Mouse (Mus musculus) stomach, postnatal 0 days (tissue): ENCODE data around the gene Ccdc173. TPM values are rescaled to one million over a fixed set of nuclear protein-coding genes. Genes with fewer than 3 reads are reported as not detected.

Source experiments
- ATAC-seq: fragments of 200-750 bp; cut with Nextera tagmentation; 2 replicates; pipeline ENCODE4 v1.8.0; 2017; ENCODE audit not compliant: low FRiP score, low TSS enrichment
- DNase-seq: peaks from one replicate; pipeline ENCODE4 v3.0.0-alpha.2; 2016; ENCODE audit warnings: low spot score
- H3K27ac ChIP-seq: fragments of 300-500 bp; sonication (generic); replicated peaks from 2 replicates; pipeline ENCODE4 v1.5.1; 2014; ENCODE audit warnings: mild to moderate bottlenecking, control low read depth
- H3K27me3 ChIP-seq: fragments of 300-500 bp; sonication (generic); 2 replicates; pipeline ENCODE4 v1.6.1; 2014; ENCODE audit warnings: low read length; ENCODE audit not compliant: control insufficient read depth, insufficient read depth
- H3K36me3 ChIP-seq: fragments of 300-500 bp; sonication (generic); 2 replicates; pipeline ENCODE4 v1.6.1; 2014; ENCODE audit warnings: low read length, mixed read lengths; ENCODE audit not compliant: control insufficient read depth, insufficient read depth
- H3K4me1 ChIP-seq: fragments of 300-500 bp; sonication (generic); replicated peaks from 2 replicates; pipeline ENCODE4 v1.6.1; 2014; ENCODE audit warnings: antibody characterized with exemption; ENCODE audit not compliant: control insufficient read depth, insufficient read depth
- H3K4me2 ChIP-seq: fragments of 300-500 bp; sonication (generic); replicated peaks from 2 replicates; pipeline ENCODE4 v1.6.1; 2014; ENCODE audit warnings: low read depth, mild to moderate bottlenecking, control low read depth, moderate library complexity
- H3K4me3 ChIP-seq: fragments of 300-500 bp; sonication (generic); 2 replicates; pipeline ENCODE4 v1.5.1; 2014; ENCODE audit warnings: low read depth, low read length, control low read depth
- H3K9ac ChIP-seq: fragments of 300-500 bp; sonication (generic); 2 replicates; pipeline ENCODE4 v1.6.1; 2014; ENCODE audit warnings: mild to moderate bottlenecking, low read length, control low read depth, mixed read lengths
- H3K9me3 ChIP-seq: fragments of 300-500 bp; sonication (generic); 2 replicates; pipeline ENCODE4 v1.6.1; 2016; ENCODE audit warnings: low read length; ENCODE audit not compliant: control insufficient read depth
- CTCF ChIP-seq: IDR thresholded peaks from 2 replicates; pipeline ENCODE4 v1.5.1; 2016; ENCODE audit warnings: antibody characterized with exemption, low read depth, mild to moderate bottlenecking, moderate library complexity
- EP300 ChIP-seq: optimal IDR thresholded peaks from 2 replicates; pipeline ENCODE3; 2016; ENCODE audit warnings: antibody characterized with exemption
- WGBS: fragments of 180-500 bp; shearing (Covaris S2); extraction: QIAGEN DNeasy Blood & Tissue Kit; methylation state at CpG from one replicate; pipeline ENCODE4 v1.1.7; 2014; 5-methylcytosine and 5-hydroxymethylcytosine counted together
- polyA plus RNA-seq: library from polyadenylated mRNA; unstranded; fragments of >200 nt; fragmentation: Nextera tagmentation; extraction: Ambion mirVana; gene quantifications from 2 replicates; pipeline ENCODE4 v1.2.1, GENCODE M21; 2015

Ccdc173 gene
- polyA plus RNA-seq, 1 experiment from 2014 or later = 0.96 TPM

GRCm38 (mm10) chr2:69713626-69714014 lies 75.8 kb downstream of the Ccdc173 start:
- Histone ChIP-seq H3K27me3 (no peaks in the 10 kb centered on the region), H3K27ac (no peak overlapping the region), H3K36me3 (no peaks in the 10 kb centered on the region), H3K4me2 (peak overlapping the region; percentile 89; the same call in 1 of the 2 replicates), H3K9me3 (no peaks in the 10 kb centered on the region), H3K4me3 (peak overlapping the region; percentile 61), H3K4me1 (no peaks in the 10 kb centered on the region), H3K9ac (no peak overlapping the region)
- WGBS = 26% methylated on average over 4 of the region's 4 CpGs
- DNase-seq (no peak), ATAC-seq (no peak; the same call in 1 of the 2 replicates)
- TF ChIP-seq CTCF = no peak
- TF ChIP-seq EP300 = no peak

- peak; percentile 97 for ATAC-seq
Measured at GRCm38 (mm10) chr2:69712981-69713625, 76.3 kb downstream of the Ccdc173 start, which contains the start of gene Fastkd1. TSS of gene Fastkd1 (minus strand) at chr2:69713516.

GRCm38 (mm10) chr2:69712171-69712570 lies 77.2 kb downstream of the Ccdc173 start:
- 73% methylated on average over 14 of the region's 14 CpGs for WGBS
- H3K9ac ChIP-seq = no peak overlapping the region
- H3K4me2 ChIP-seq = 0 out of 2 replicates have a peak overlapping the region, but pooled peaks have one; percentile 89
- H3K27me3 ChIP-seq = no peaks in the 10 kb centered on the region
- DNase-seq = no peak
- ATAC-seq = no peak
- TF ChIP-seq CTCF (no peak), EP300 (no peak)
- H3K4me3 ChIP-seq = no peak overlapping the region
- no peak overlapping the region for H3K27ac ChIP-seq
- no peaks in the 10 kb centered on the region for H3K36me3 ChIP-seq
- no peaks in the 10 kb centered on the region for H3K4me1 ChIP-seq
- no peaks in the 10 kb centered on the region for H3K9me3 ChIP-seq

More at GRCm38 (mm10) chr2:69712981-69713625, 76.3 kb downstream of the Ccdc173 start, which contains the start of gene Fastkd1:
- peak within 1 kb of the TSS; percentile 61 for H3K4me3 ChIP-seq
- DNase-seq = peak; percentile 86
- WGBS = under 1% methylated on average over 39 of the region's 39 CpGs
- no peaks in the 10 kb centered on the region for H3K9me3 ChIP-seq
- no peaks in the 10 kb centered on the region for H3K27me3 ChIP-seq
- no peaks in the 10 kb centered on the region for H3K36me3 ChIP-seq
- H3K9ac ChIP-seq = peak within 1 kb of the TSS; percentile 63
- H3K4me2 ChIP-seq = peak within 1 kb of the TSS; percentile 89
- TF ChIP-seq EP300 (no peak), CTCF (0 out of 2 replicates have a peak, but pooled peaks have one; percentile 1)
- peak within 1 kb of the TSS; percentile 58 for H3K27ac ChIP-seq
- H3K4me1 ChIP-seq = no peaks in the 10 kb centered on the region

Other genes starting within 250 kb of the Ccdc173 start
- gene Lrp2, start 203.5 kb downstream of the Ccdc173 start, polyA plus RNA-seq = 0.29 TPM in 2 replicates
- gene Bbs5, start 142.4 kb downstream of the Ccdc173 start, polyA plus RNA-seq = 10.3 and 10.4 TPM in 2 replicates
- 0.28 and 0.67 TPM in 2 replicates for gene Klhl41, start 119.5 kb downstream of the Ccdc173 start, polyA plus RNA-seq
- 5.6 and 5.7 TPM in 2 replicates for gene Fastkd1, start 76.1 kb downstream of the Ccdc173 start, polyA plus RNA-seq
- 83.7 and 85.2 TPM in 2 replicates for gene Ppig, start 67.0 kb downstream of the Ccdc173 start, polyA plus RNA-seq
- 19.0 and 19.3 TPM in 2 replicates for gene Phospho2, start within 50 bp of the Ccdc173 start, polyA plus RNA-seq
- 21.4 and 25.1 TPM in 2 replicates for gene Klhl23, start 32.4 kb upstream of the Ccdc173 start, polyA plus RNA-seq
- 161 and 203 TPM in 2 replicates for gene Ssb, start 72.0 kb upstream of the Ccdc173 start, polyA plus RNA-seq
- gene Mettl5, start 96.0 kb upstream of the Ccdc173 start, polyA plus RNA-seq = 29.4 and 32.0 TPM in 2 replicates
- 7.9 and 9.0 TPM in 2 replicates for gene Ubr3, start 107.7 kb upstream of the Ccdc173 start, polyA plus RNA-seq
- 0.21 and 0.42 TPM in 2 replicates for gene Myo3b, start 249.6 kb upstream of the Ccdc173 start, polyA plus RNA-seq